Mouse (Mus musculus) frontal cortex, postnatal 10 days (tissue): ENCODE results near the gene Mfsd4b1.
"Not testable (repeated sequence)": the region's sequence is repeated elsewhere in the genome, so short reads cannot be mapped to it uniquely, and the experiment has no call there.

Source experiments
- DNase-seq, 2 experiments: peaks; one replicate each; pipeline ENCODE4 v3.0.0; 2022; ENCODE audit warnings: low spot score in 2 of 2, mixed read lengths in 1 of 2

The Mfsd4b1 gene

GRCm38 (mm10) chr10:40034956-40035355 is 9.9 kb upstream of the Mfsd4b1 start:
- no peak for DNase-seq

GRCm38 (mm10) chr10:40032897-40033296 is 7.8 kb upstream of the Mfsd4b1 start:
- DNase-seq: no peak

GRCm38 (mm10) chr10:40030716-40031115 is 5.6 kb upstream of the Mfsd4b1 start:
- DNase-seq: no peak

GRCm38 (mm10) chr10:40029610-40030009 is 4.5 kb upstream of the Mfsd4b1 start:
- no peak for DNase-seq

- no peak for DNase-seq
Measured at GRCm38 (mm10) chr10:40028091-40028490, 3.0 kb upstream of the Mfsd4b1 start.

- no peak for DNase-seq
Measured at GRCm38 (mm10) chr10:40026546-40026945, 1.5 kb upstream of the Mfsd4b1 start.

GRCm38 (mm10) chr10:40025560-40025959 is 492 bp upstream of the Mfsd4b1 start:
- DNase-seq: no peak

GRCm38 (mm10) chr10:40020401-40020800 is 4.7 kb downstream of the Mfsd4b1 start:
- DNase-seq: no peak

GRCm38 (mm10) chr10:40019492-40019891 is 5.6 kb downstream of the Mfsd4b1 start:
- DNase-seq: no peak

- DNase-seq: no peak
Measured at GRCm38 (mm10) chr10:40018261-40018860, 6.7 kb downstream of the Mfsd4b1 start.

GRCm38 (mm10) chr10:40009591-40009990 is 15.5 kb downstream of the Mfsd4b1 start:
- DNase-seq: no peak

GRCm38 (mm10) chr10:40008847-40009246 is 16.2 kb downstream of the Mfsd4b1 start:
- not testable (repeated sequence) for DNase-seq

GRCm38 (mm10) chr10:40007953-40008352 is 17.1 kb downstream of the Mfsd4b1 start:
- DNase-seq: no peak

GRCm38 (mm10) chr10:40006963-40007362 is 18.1 kb downstream of the Mfsd4b1 start:
- DNase-seq: no peak

GRCm38 (mm10) chr10:40000746-40001145 is 24.3 kb downstream of the Mfsd4b1 start:
- no peak for DNase-seq

GRCm38 (mm10) chr10:39991155-39991554 is 33.9 kb downstream of the Mfsd4b1 start:
- DNase-seq: no peak

- DNase-seq: no peak
Measured at GRCm38 (mm10) chr10:39986466-39986865, 38.6 kb downstream of the Mfsd4b1 start, which contains the start of gene Mfsd4b5. Mfsd4b5 (minus strand) TSS chr10:39986646.

- no peak for DNase-seq
Measured at GRCm38 (mm10) chr10:39982604-39983003, 42.5 kb downstream of the Mfsd4b1 start.

GRCm38 (mm10) chr10:39978231-39978630 is 46.8 kb downstream of the Mfsd4b1 start:
- no peak for DNase-seq

- no peak for DNase-seq
Measured at GRCm38 (mm10) chr10:39977346-39977745, 47.7 kb downstream of the Mfsd4b1 start.

GRCm38 (mm10) chr10:39975771-39976170 is 49.3 kb downstream of the Mfsd4b1 start:
- no peak for DNase-seq

- no peak for DNase-seq
Measured at GRCm38 (mm10) chr10:39974982-39975381, 50.1 kb downstream of the Mfsd4b1 start.

GRCm38 (mm10) chr10:39967512-39967911 is 57.6 kb downstream of the Mfsd4b1 start:
- no peak for DNase-seq

- DNase-seq: no peak
Measured at GRCm38 (mm10) chr10:39961906-39962305, 63.2 kb downstream of the Mfsd4b1 start.
